Mouse (Mus musculus) left cerebral cortex, adult 18-20 months (tissue): ENCODE results near the gene Celsr2. TPM values are rescaled to one million over a fixed set of nuclear protein-coding genes. Genes with fewer than 3 reads are reported as not detected.

ENCODE experiments used
- DNase-seq, 2 experiments: peaks; one replicate each; pipeline ENCODE4 v3.0.0; 2021 to 2022; ENCODE audit warnings: low spot score in 2 of 2, mixed read lengths in 1 of 2
- total RNA-seq, 2 experiments: library from RNA; stranded (reverse); gene quantifications; 2 replicates each; pipeline ENCODE4 v1.2.3; 2021

Gene Celsr2
- total RNA-seq, 2 experiments from 2014 or later, result 148 to 155 TPM

GRCm38 (mm10) chr3:108413634-108414360, 1.6 kb downstream of the Celsr2 start:
- DNase-seq, result no peak

GRCm38 (mm10) chr3:108411754-108412121, 3.6 kb downstream of the Celsr2 start:
- DNase-seq, result peak in 1 of 2 experiments; percentile 41

GRCm38 (mm10) chr3:108411026-108411753, 4.2 kb downstream of the Celsr2 start:
- no peak for DNase-seq

- DNase-seq, result no peak
Measured at GRCm38 (mm10) chr3:108410359-108410714, 5.0 kb downstream of the Celsr2 start.

- no peak for DNase-seq
Measured at GRCm38 (mm10) chr3:108409656-108410358, 5.5 kb downstream of the Celsr2 start.

- DNase-seq, result no peak
Measured at GRCm38 (mm10) chr3:108408517-108409008, 6.8 kb downstream of the Celsr2 start.

- peak; percentile 52 to 70 for DNase-seq
Measured at GRCm38 (mm10) chr3:108406306-108406885, 9.0 kb downstream of the Celsr2 start.

- peak; percentile 59 to 77 for DNase-seq
Measured at GRCm38 (mm10) chr3:108405536-108406305, 9.6 kb downstream of the Celsr2 start.

GRCm38 (mm10) chr3:108402528-108402920, 12.8 kb downstream of the Celsr2 start:
- DNase-seq, result no peak

- DNase-seq, result peak; percentile 78 to 79
Measured at GRCm38 (mm10) chr3:108401692-108402527, 13.4 kb downstream of the Celsr2 start.

GRCm38 (mm10) chr3:108400442-108400841, 14.9 kb downstream of the Celsr2 start:
- no peak for DNase-seq

- DNase-seq, result no peak
Measured at GRCm38 (mm10) chr3:108398281-108398680, 17.1 kb downstream of the Celsr2 start.

GRCm38 (mm10) chr3:108392793-108393192, 22.6 kb downstream of the Celsr2 start:
- no peak for DNase-seq

GRCm38 (mm10) chr3:108392299-108392698, 23.1 kb downstream of the Celsr2 start:
- no peak for DNase-seq

- DNase-seq, result peak; percentile 98 to 99
Measured at GRCm38 (mm10) chr3:108389111-108389545, 26.2 kb downstream of the Celsr2 start.

- peak; percentile 75 to 86 for DNase-seq
Measured at GRCm38 (mm10) chr3:108386186-108386585, 29.2 kb downstream of the Celsr2 start.

GRCm38 (mm10) chr3:108384425-108384824, 30.9 kb downstream of the Celsr2 start:
- no peak for DNase-seq

GRCm38 (mm10) chr3:108383485-108384354, 31.6 kb downstream of the Celsr2 start, which contains the start of gene Psrc1:
Gene Psrc1 (plus strand): TSS chr3:108383839.
- peak; percentile 86 to 91 for DNase-seq
